Mouse (Mus musculus): ENCODE results near the gene Gramd1c. TPM values are rescaled to one million over a fixed set of nuclear protein-coding genes. Genes with fewer than 3 reads are reported as not detected.

Gramd1c gene
- polyA plus RNA-seq, 1 experiment: 1.3 TPM

DNA sequence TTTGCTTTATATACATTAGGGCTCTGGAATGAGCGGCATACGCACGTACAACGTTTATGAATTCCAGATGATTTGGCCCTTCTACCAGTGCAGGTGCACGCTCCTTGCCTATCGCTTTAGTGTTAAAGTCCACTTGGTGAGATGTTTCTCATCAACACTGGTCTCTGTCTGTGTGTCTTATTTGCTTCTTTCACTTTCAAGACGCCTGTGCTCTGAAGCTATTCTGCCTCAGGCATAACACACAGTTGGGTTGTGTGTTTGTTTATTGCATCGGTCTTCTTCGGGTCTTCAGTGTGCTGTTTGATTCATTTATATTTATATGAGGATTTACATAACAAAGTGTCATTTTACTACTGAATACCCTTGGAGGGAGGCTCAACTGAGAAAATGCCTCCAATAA lies 36.3 kb downstream of the Gramd1c start:
- WGBS: 78% methylated on average over 9 of the region's 9 CpGs
- TF ChIP-seq POLR2A (IDR thresholded peaks at IDR 0.05; ENCODE audit: borderline replicate concordance, extremely low read depth, low read depth, low read length) (no peak), CTCF (IDR thresholded peaks at IDR 0.05; ENCODE audit: insufficient read depth, low read length) (no peak)
- no peak overlapping the region for H3K4me3 ChIP-seq (replicated peaks; ENCODE audit: extremely low read depth, low read depth, low read length)
- no peak for DNase-seq
- H3K4me1 ChIP-seq (ENCODE audit: control insufficient read depth, insufficient read depth, low read length): no peaks in the 10 kb centered on the region

GRCm38 (mm10) chr16:44026210-44026609 lies 36.9 kb downstream of the Gramd1c start:
- WGBS: 57% methylated on average over 6 of the region's 6 CpGs
- TF ChIP-seq POLR2A (IDR thresholded peaks at IDR 0.05; ENCODE audit: borderline replicate concordance, extremely low read depth, low read depth, low read length) (no peak), CTCF (IDR thresholded peaks at IDR 0.05; ENCODE audit: insufficient read depth, low read length) (no peak)
- no peaks in the 10 kb centered on the region for H3K4me1 ChIP-seq (ENCODE audit: control insufficient read depth, insufficient read depth, low read length)
- H3K4me3 ChIP-seq (replicated peaks; ENCODE audit: extremely low read depth, low read depth, low read length): no peak overlapping the region
- no peak for DNase-seq

GRCm38 (mm10) chr16:44018986-44019548 lies 44.1 kb downstream of the Gramd1c start:
- no peak for DNase-seq
- WGBS: 56% methylated on average over 2 of the region's 2 CpGs

DNA sequence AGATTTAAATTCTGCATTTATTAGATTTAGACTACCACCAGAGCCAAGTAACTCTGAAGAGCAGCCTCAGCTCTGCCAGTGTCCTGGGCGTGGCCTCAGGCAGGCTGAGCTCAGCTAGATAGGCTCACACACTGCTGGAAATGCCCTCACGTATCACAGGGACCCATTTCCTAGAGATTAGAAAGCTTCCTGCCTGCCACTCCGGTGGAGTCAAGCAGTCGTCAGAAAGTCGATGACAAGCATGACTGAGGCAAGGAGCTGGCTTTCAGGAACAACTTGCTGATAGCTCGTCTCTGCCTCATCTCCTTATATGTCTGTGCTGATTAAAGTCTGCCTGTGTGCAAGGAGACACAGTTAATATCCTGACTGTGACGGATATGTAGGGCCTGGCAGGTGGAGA lies 44.8 kb downstream of the Gramd1c start:
- TF ChIP-seq POLR2A (IDR thresholded peaks at IDR 0.05; ENCODE audit: borderline replicate concordance, extremely low read depth, low read depth, low read length): no peak
- no peak for TF ChIP-seq CTCF (IDR thresholded peaks at IDR 0.05; ENCODE audit: insufficient read depth, low read length)
- H3K4me1 ChIP-seq (ENCODE audit: control insufficient read depth, insufficient read depth, low read length): no peaks in the 10 kb centered on the region; the same call in 1 of the 2 replicates
- WGBS: 23% methylated on average over 7 of the region's 7 CpGs
- no peak for DNase-seq
- no peak overlapping the region for H3K4me3 ChIP-seq (replicated peaks; ENCODE audit: extremely low read depth, low read depth, low read length)

More at GRCm38 (mm10) chr16:44018986-44019548, 44.1 kb downstream of the Gramd1c start:
- TF ChIP-seq POLR2A (IDR thresholded peaks at IDR 0.05; ENCODE audit: borderline replicate concordance, extremely low read depth, low read depth, low read length) (no peak), CTCF (IDR thresholded peaks at IDR 0.05; ENCODE audit: insufficient read depth, low read length) (no peak)
- no peak overlapping the region for H3K4me3 ChIP-seq (replicated peaks; ENCODE audit: extremely low read depth, low read depth, low read length)
- no peaks in the 10 kb centered on the region; the same call in 1 of the 2 replicates for H3K4me1 ChIP-seq (ENCODE audit: control insufficient read depth, insufficient read depth, low read length)

- Histone ChIP-seq H3K4me3 (replicated peaks; ENCODE audit: extremely low read depth, low read depth, low read length) (no peak overlapping the region), H3K4me1 (ENCODE audit: control insufficient read depth, insufficient read depth, low read length) (no peaks in the 10 kb centered on the region; the same call in 1 of the 2 replicates)
- no peak for TF ChIP-seq POLR2A (IDR thresholded peaks at IDR 0.05; ENCODE audit: borderline replicate concordance, extremely low read depth, low read depth, low read length)
- TF ChIP-seq CTCF (IDR thresholded peaks at IDR 0.05; ENCODE audit: insufficient read depth, low read length): no peak
- 90% methylated on average over 4 of the region's 4 CpGs for WGBS
- no peak for DNase-seq
These were observed 45.4 kb downstream of the Gramd1c start for GRCm38 (mm10) chr16:44017707-44018106.

GRCm38 (mm10) chr16:44016164-44016563 lies 47.0 kb downstream of the Gramd1c start:
- WGBS: 12% methylated on average over 11 of the region's 11 CpGs
- Histone ChIP-seq H3K4me1 (ENCODE audit: control insufficient read depth, insufficient read depth, low read length) (no peaks in the 10 kb centered on the region; the same call in 1 of the 2 replicates), H3K4me3 (replicated peaks; ENCODE audit: extremely low read depth, low read depth, low read length) (peak overlapping the region; percentile 46)
- peak; percentile 65 for DNase-seq
- no peak for TF ChIP-seq CTCF (IDR thresholded peaks at IDR 0.05; ENCODE audit: insufficient read depth, low read length)
- TF ChIP-seq POLR2A (IDR thresholded peaks at IDR 0.05; ENCODE audit: borderline replicate concordance, extremely low read depth, low read depth, low read length): no peak

- Histone ChIP-seq H3K4me3 (replicated peaks; ENCODE audit: extremely low read depth, low read depth, low read length) (peak overlapping the region; percentile 46), H3K4me1 (ENCODE audit: control insufficient read depth, insufficient read depth, low read length) (no peaks in the 10 kb centered on the region; the same call in 1 of the 2 replicates)
- TF ChIP-seq CTCF (IDR thresholded peaks at IDR 0.05; ENCODE audit: insufficient read depth, low read length) (no peak), POLR2A (IDR thresholded peaks at IDR 0.05; ENCODE audit: borderline replicate concordance, extremely low read depth, low read depth, low read length) (no peak)
- no peak for DNase-seq
- WGBS: 51% methylated on average over 16 of the region's 16 CpGs
These were observed 47.6 kb downstream of the Gramd1c start for GRCm38 (mm10) chr16:44015416-44016158.

GRCm38 (mm10) chr16:44011010-44011409 lies 52.1 kb downstream of the Gramd1c start:
- WGBS: 66% methylated on average over 5 of the region's 5 CpGs
- Histone ChIP-seq H3K4me3 (replicated peaks; ENCODE audit: extremely low read depth, low read depth, low read length) (no peak overlapping the region), H3K4me1 (ENCODE audit: control insufficient read depth, insufficient read depth, low read length) (no peaks in the 10 kb centered on the region; the same call in 1 of the 2 replicates)
- TF ChIP-seq CTCF (IDR thresholded peaks at IDR 0.05; ENCODE audit: insufficient read depth, low read length) (no peak), POLR2A (IDR thresholded peaks at IDR 0.05; ENCODE audit: borderline replicate concordance, extremely low read depth, low read depth, low read length) (no peak)
- no peak for DNase-seq

GRCm38 (mm10) chr16:44002086-44002485 lies 61.1 kb downstream of the Gramd1c start:
- TF ChIP-seq POLR2A (IDR thresholded peaks at IDR 0.05; ENCODE audit: borderline replicate concordance, extremely low read depth, low read depth, low read length) (no peak), CTCF (IDR thresholded peaks at IDR 0.05; ENCODE audit: insufficient read depth, low read length) (no peak)
- no peaks in the 10 kb centered on the region for H3K4me1 ChIP-seq (ENCODE audit: control insufficient read depth, insufficient read depth, low read length)
- DNase-seq: no peak
- 67% methylated on average over 5 of the region's 5 CpGs for WGBS
- H3K4me3 ChIP-seq (replicated peaks; ENCODE audit: extremely low read depth, low read depth, low read length): no peak overlapping the region

DNA sequence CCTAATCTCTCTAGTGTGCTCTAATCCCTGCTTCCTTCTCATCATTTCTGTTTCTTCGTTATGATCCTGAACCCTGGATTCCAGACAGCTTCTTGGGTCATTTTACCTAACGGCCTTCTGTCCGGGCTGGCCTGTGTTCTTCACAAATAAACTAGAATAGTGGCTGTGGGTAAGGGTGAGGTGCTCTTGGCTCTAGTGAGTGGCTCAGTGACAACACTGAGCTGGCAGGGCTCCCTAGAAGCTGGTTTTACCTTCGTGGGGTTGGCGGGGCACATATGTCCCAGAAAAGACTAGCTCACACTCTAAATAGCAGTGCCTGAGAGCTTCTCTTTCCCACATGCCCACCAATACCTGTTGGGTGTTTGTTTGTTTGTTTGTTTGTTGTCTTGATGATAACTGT lies 63.6 kb downstream of the Gramd1c start:
- H3K4me1 ChIP-seq (ENCODE audit: control insufficient read depth, insufficient read depth, low read length): no peaks in the 10 kb centered on the region
- no peak overlapping the region for H3K4me3 ChIP-seq (replicated peaks; ENCODE audit: extremely low read depth, low read depth, low read length)
- TF ChIP-seq CTCF (IDR thresholded peaks at IDR 0.05; ENCODE audit: insufficient read depth, low read length): no peak
- no peak for TF ChIP-seq POLR2A (IDR thresholded peaks at IDR 0.05; ENCODE audit: borderline replicate concordance, extremely low read depth, low read depth, low read length)
- WGBS: 73% methylated on average over 5 of the region's 5 CpGs
- no peak for DNase-seq

All from lung, adult 2 months (tissue).